Mouse (Mus musculus): ENCODE measurements around the gene Diaph3. TPM values are rescaled to one million over a fixed set of nuclear protein-coding genes. Genes with fewer than 3 reads are reported as not detected.

Gene Diaph3
- polyA plus RNA-seq, 1 experiment from 2014 or later = 13.1 TPM

DNA sequence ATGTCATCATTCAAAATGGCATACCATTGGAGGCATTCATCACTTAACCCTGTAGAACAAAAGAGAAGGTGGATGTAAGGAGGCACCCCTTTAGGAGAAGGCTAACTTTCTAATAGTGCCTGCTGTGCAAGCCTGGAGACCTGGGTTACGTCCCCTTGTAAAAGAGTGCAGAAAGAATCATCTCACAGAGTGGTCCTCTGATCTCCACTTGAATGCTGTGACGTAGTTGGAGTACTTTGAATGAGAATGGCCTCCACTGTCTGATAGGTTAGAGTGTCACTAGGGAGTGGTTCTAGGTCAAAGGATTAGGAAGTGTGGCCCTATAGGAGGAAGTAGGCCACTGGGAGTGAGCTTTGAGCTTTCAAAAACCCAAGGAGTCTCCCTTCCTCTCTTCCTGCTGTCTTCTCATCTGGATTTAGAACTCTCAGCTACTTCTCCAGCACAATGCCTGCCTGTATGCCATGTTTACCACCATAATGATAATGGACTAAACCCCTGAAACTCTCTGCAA is 66.0 kb downstream of the Diaph3 start:
- 87% methylated on average over 2 of the region's 2 CpGs for WGBS
- ATAC-seq (replicated peaks; ENCODE audit: low FRiP score) = no peak
- no peaks in the 10 kb centered on the region for H3K27me3 ChIP-seq

GRCm38 (mm10) chr14:87064281-87064680 is 76.8 kb downstream of the Diaph3 start:
- no peaks in the 10 kb centered on the region for H3K4me1 ChIP-seq
- H3K9me3 ChIP-seq (replicated peaks) = peaks cover 7% of the 10 kb centered on the region; the same call in 1 of the 2 replicates
- no peak overlapping the region for H3K4me2 ChIP-seq
- H3K36me3 ChIP-seq = peaks cover 8% of the 10 kb centered on the region
- no peaks in the 10 kb centered on the region for H3K27me3 ChIP-seq
- no peak overlapping the region for H3K4me3 ChIP-seq (replicated peaks)
- no peak overlapping the region for H3K9ac ChIP-seq
- ATAC-seq (replicated peaks; ENCODE audit: low FRiP score) = no peak
- WGBS = 81% methylated on average over 4 of the region's 4 CpGs
- no peak overlapping the region for H3K27ac ChIP-seq

More for the DNA sequence above, 66.0 kb downstream of the Diaph3 start:
- Histone ChIP-seq H3K4me3 (replicated peaks) (no peak overlapping the region), H3K4me1 (no peaks in the 10 kb centered on the region), H3K27ac (no peak overlapping the region), H3K9me3 (replicated peaks) (no peaks in the 10 kb centered on the region), H3K36me3 (no peaks in the 10 kb centered on the region; the same call in 1 of the 2 replicates), H3K4me2 (no peak overlapping the region), H3K9ac (no peak overlapping the region)

DNA sequence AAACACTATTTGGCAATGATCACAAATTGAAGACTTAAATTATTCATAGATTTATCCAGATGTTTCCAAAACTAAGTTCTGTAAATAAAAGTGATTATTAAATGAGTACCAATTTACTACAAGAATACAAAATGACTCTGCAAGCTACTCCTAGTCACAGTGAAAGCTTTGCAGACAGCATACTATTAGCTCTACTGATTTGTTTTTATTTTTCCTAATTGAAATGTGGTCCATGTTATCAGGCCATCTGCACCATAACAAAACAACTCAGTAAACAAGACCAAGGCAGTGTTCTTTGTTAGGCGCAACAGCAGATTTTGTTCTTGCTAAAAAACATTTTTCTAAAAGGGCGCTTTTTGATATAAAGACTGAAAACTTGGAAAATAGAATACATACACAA is 84.9 kb downstream of the Diaph3 start:
- no peaks in the 10 kb centered on the region for H3K27me3 ChIP-seq
- no peak overlapping the region for H3K4me2 ChIP-seq
- no peak for ATAC-seq (replicated peaks; ENCODE audit: low FRiP score)
- 92% methylated on average over 2 of the region's 2 CpGs for WGBS
- no peaks in the 10 kb centered on the region for H3K36me3 ChIP-seq
- H3K9ac ChIP-seq = no peak overlapping the region
- no peak overlapping the region for H3K4me3 ChIP-seq (replicated peaks)
- H3K9me3 ChIP-seq (replicated peaks) = no peaks in the 10 kb centered on the region
- H3K4me1 ChIP-seq = no peaks in the 10 kb centered on the region
- H3K27ac ChIP-seq = no peak overlapping the region

- Histone ChIP-seq H3K4me1 (no peaks in the 10 kb centered on the region), H3K4me3 (replicated peaks) (no peak overlapping the region), H3K27me3 (no peaks in the 10 kb centered on the region), H3K9me3 (replicated peaks) (no peaks in the 10 kb centered on the region), H3K27ac (no peak overlapping the region), H3K4me2 (no peak overlapping the region), H3K36me3 (no peaks in the 10 kb centered on the region), H3K9ac (no peak overlapping the region)
- 50% methylated on average over 5 of the region's 5 CpGs for WGBS
- no peak for ATAC-seq (replicated peaks; ENCODE audit: low FRiP score)
Measured at GRCm38 (mm10) chr14:87051187-87051586, 89.8 kb downstream of the Diaph3 start.

DNA sequence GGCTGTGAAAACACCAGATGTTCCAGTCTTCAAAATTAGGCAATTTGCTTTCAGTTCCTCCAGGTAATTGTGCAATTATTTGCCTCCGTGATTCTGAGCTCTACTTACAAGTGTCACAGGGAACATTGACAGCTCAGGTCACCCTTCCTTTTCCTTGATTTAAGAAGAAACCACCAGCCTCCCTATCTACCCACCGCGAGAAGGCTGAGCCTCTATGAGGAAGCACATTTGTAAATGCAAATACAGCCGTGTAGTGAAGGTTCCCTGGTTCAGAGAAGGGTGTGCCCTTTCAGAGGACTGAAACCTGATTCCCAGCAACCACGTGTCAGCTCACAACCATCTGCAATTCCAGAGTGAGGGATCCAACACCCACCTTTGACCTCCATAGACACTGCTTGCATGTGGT is 96.6 kb downstream of the Diaph3 start:
- Histone ChIP-seq H3K9ac (no peak overlapping the region), H3K4me3 (replicated peaks) (no peak overlapping the region), H3K27ac (no peak overlapping the region), H3K4me1 (no peaks in the 10 kb centered on the region), H3K36me3 (no peaks in the 10 kb centered on the region), H3K27me3 (no peaks in the 10 kb centered on the region), H3K4me2 (no peak overlapping the region), H3K9me3 (replicated peaks) (no peaks in the 10 kb centered on the region)
- no peak for ATAC-seq (replicated peaks; ENCODE audit: low FRiP score)
- 37% methylated on average over 5 of the region's 5 CpGs for WGBS

DNA sequence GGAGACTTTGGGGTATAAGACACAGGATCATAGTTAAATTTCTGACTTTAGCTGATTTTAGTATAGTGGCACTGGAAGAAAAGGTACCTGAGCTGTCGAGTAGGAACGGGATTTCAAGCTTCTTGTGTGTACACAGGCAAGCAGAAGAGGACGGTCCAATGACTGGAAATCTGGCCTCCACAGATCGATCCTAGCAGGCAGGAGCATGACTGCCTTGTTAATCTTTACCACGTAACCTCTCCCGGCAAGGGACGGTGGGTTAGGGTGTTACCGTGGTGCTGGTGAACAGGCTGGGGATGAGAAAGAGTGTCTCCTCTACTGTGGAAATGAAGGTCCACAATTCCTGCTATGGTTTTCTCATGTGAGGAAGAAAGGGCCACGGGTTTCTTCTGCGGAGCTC is 120.8 kb downstream of the Diaph3 start:
- H3K4me1 ChIP-seq = no peaks in the 10 kb centered on the region
- no peak overlapping the region for H3K27ac ChIP-seq
- H3K9me3 ChIP-seq (replicated peaks) = no peaks in the 10 kb centered on the region
- H3K27me3 ChIP-seq = no peaks in the 10 kb centered on the region
- H3K36me3 ChIP-seq = no peaks in the 10 kb centered on the region
- no peak overlapping the region for H3K4me3 ChIP-seq (replicated peaks)
- WGBS = 84% methylated on average over 10 of the region's 10 CpGs
- no peak overlapping the region for H3K9ac ChIP-seq
- no peak for ATAC-seq (replicated peaks; ENCODE audit: low FRiP score)
- H3K4me2 ChIP-seq = no peak overlapping the region

DNA sequence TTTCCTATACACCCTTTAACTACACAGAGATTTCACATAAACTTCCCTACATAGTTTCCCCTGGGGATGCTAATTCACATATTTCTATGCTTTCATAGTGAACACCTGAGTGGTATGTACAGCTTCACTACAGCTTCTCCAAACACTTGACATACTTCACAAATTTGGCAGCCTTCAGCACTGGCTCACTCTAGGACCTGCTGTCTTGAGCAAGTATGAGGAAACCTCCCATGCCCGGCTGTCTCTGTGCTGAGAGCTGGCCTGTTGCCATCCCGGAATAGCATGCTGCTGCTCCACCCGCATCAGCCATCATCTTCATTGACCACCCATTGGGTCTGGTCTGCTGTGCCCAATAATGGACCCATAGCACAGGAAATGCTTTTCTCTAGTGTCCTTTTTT is 121.3 kb downstream of the Diaph3 start:
- WGBS = 88% methylated on average over 3 of the region's 3 CpGs
- no peak overlapping the region for H3K27ac ChIP-seq
- H3K4me2 ChIP-seq = no peak overlapping the region
- H3K9ac ChIP-seq = no peak overlapping the region
- no peak for ATAC-seq (replicated peaks; ENCODE audit: low FRiP score)
- H3K36me3 ChIP-seq = no peaks in the 10 kb centered on the region
- no peaks in the 10 kb centered on the region for H3K4me1 ChIP-seq
- no peaks in the 10 kb centered on the region for H3K27me3 ChIP-seq
- no peak overlapping the region for H3K4me3 ChIP-seq (replicated peaks)
- H3K9me3 ChIP-seq (replicated peaks) = no peaks in the 10 kb centered on the region

GRCm38 (mm10) chr14:86997318-86997717 is 143.7 kb downstream of the Diaph3 start:
- Histone ChIP-seq H3K9me3 (replicated peaks) (no peaks in the 10 kb centered on the region), H3K4me3 (replicated peaks) (no peak overlapping the region), H3K27me3 (no peaks in the 10 kb centered on the region), H3K36me3 (no peaks in the 10 kb centered on the region), H3K4me2 (no peak overlapping the region), H3K4me1 (no peaks in the 10 kb centered on the region), H3K27ac (no peak overlapping the region), H3K9ac (no peak overlapping the region)
- ATAC-seq (replicated peaks; ENCODE audit: low FRiP score) = no peak
- WGBS = 48% methylated on average over 4 of the region's 4 CpGs

DNA sequence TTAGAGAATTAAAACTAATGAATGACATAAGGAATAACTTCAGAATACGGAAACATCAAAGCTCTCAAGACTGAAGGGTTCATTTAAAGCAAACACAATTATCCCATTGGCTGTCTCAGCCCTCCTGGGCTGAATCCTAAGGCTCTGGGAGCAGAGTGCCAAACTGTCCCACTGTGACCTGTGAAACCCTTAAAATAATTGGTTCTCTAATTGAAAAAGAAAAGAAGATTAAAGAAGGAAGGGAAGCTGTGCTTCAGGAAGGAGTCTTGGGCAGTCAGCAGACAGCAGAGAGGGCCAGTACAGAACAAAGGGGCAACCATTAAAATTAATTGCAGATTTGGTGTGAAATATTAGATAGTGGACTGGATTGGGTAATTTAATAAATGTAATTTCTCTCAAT is 189.9 kb downstream of the Diaph3 start:
- Histone ChIP-seq H3K27ac (no peak overlapping the region), H3K36me3 (0 out of 2 replicates have a peak, but pooled peaks cover 3% of the 10 kb centered on the region), H3K9me3 (replicated peaks) (no peaks in the 10 kb centered on the region), H3K4me2 (no peak overlapping the region), H3K4me1 (no peaks in the 10 kb centered on the region), H3K9ac (no peak overlapping the region), H3K4me3 (replicated peaks) (no peak overlapping the region), H3K27me3 (no peaks in the 10 kb centered on the region)
- WGBS = 81% methylated on average over 1 of the region's 1 CpGs
- ATAC-seq (replicated peaks; ENCODE audit: low FRiP score) = no peak

GRCm38 (mm10) chr14:86937953-86938352 is 203.1 kb downstream of the Diaph3 start:
- Histone ChIP-seq H3K9me3 (replicated peaks) (no peaks in the 10 kb centered on the region), H3K27me3 (no peaks in the 10 kb centered on the region), H3K27ac (no peak overlapping the region), H3K4me1 (no peaks in the 10 kb centered on the region), H3K9ac (no peak overlapping the region), H3K4me2 (no peak overlapping the region), H3K4me3 (replicated peaks) (no peak overlapping the region), H3K36me3 (no peaks in the 10 kb centered on the region)
- WGBS = 86% methylated on average over 2 of the region's 2 CpGs
- ATAC-seq (replicated peaks; ENCODE audit: low FRiP score) = no peak

GRCm38 (mm10) chr14:86936424-86936823 is 204.6 kb downstream of the Diaph3 start:
- Histone ChIP-seq H3K36me3 (no peaks in the 10 kb centered on the region), H3K27me3 (no peaks in the 10 kb centered on the region), H3K4me1 (no peaks in the 10 kb centered on the region), H3K4me2 (no peak overlapping the region), H3K4me3 (replicated peaks) (no peak overlapping the region), H3K27ac (no peak overlapping the region), H3K9me3 (replicated peaks) (no peaks in the 10 kb centered on the region), H3K9ac (no peak overlapping the region)
- ATAC-seq (replicated peaks; ENCODE audit: low FRiP score) = no peak
- 63% methylated on average over 3 of the region's 3 CpGs for WGBS

- Histone ChIP-seq H3K36me3 (no peaks in the 10 kb centered on the region), H3K4me2 (no peak overlapping the region), H3K9ac (no peak overlapping the region), H3K4me3 (replicated peaks) (no peak overlapping the region), H3K27me3 (no peaks in the 10 kb centered on the region), H3K4me1 (no peaks in the 10 kb centered on the region), H3K9me3 (replicated peaks) (no peaks in the 10 kb centered on the region), H3K27ac (no peak overlapping the region)
- WGBS = 79% methylated on average over 4 of the region's 4 CpGs
- no peak for ATAC-seq (replicated peaks; ENCODE audit: low FRiP score)
Measured at GRCm38 (mm10) chr14:86930763-86931162, 210.3 kb downstream of the Diaph3 start.

DNA sequence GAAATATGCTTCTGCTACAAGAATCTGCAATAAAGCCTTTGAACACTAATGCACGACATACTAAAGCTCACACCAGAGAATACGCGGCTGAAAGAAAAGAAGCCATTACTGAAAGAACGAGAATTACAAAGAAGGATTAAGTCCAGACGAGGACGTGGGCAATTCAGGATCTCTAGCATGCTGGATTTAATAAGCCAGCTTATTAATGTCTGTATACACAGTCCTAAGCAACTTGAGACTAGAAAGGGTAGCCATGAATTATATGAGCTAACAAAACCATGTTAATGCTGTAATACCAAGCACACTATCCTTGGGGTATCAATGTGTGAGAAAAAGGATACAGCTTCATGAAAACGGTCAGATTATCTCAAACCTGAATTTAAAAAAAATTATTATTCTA is 214.2 kb downstream of the Diaph3 start:
- Histone ChIP-seq H3K4me2 (no peak overlapping the region), H3K9me3 (replicated peaks) (no peaks in the 10 kb centered on the region), H3K4me1 (no peaks in the 10 kb centered on the region), H3K4me3 (replicated peaks) (no peak overlapping the region), H3K27me3 (no peaks in the 10 kb centered on the region), H3K27ac (no peak overlapping the region), H3K9ac (no peak overlapping the region), H3K36me3 (no peaks in the 10 kb centered on the region)
- no peak for ATAC-seq (replicated peaks; ENCODE audit: low FRiP score)
- WGBS = 92% methylated on average over 7 of the region's 7 CpGs

Data from kidney, embryonic 15.5 days (tissue).